Comparison of ENCODE assay signal across 8 mouse cellular contexts in genomic region chr2:116061401-116062021, GRCm38 (mm10). TPM values are rescaled to one million over a fixed set of nuclear protein-coding genes. Genes with fewer than 3 reads are reported as not detected.
DNase-seq lines count a peak whose midpoint lies in the region; ATAC-seq and TF ChIP-seq lines count a peak whose summit lies in the region.

No protein-coding gene starts in this region.

- no peak for TF ChIP-seq CTCF in midbrain, postnatal 0 days (IDR thresholded peaks at IDR 0.05)

- peak overlapping the region; percentile 99 for H3K27ac ChIP-seq in heart, embryonic 10.5 days
- H3K27ac ChIP-seq in midbrain, postnatal 0 days (ENCODE audit: low read depth, low read length), result peak overlapping the region; percentile 84

- peak overlapping the region; percentile 74 for H3K4me2 ChIP-seq in midbrain, postnatal 0 days (ENCODE audit: low read depth, low read length, poor library complexity, severe bottlenecking)

- H3K9ac ChIP-seq in midbrain, postnatal 0 days (replicated peaks; ENCODE audit: low read length, poor library complexity, severe bottlenecking), result peak overlapping the region; percentile 69

- no peaks in the 10 kb centered on the region for H3K27me3 ChIP-seq in heart, embryonic 10.5 days (ENCODE audit: insufficient read depth, poor library complexity, severe bottlenecking)
- 0 out of 2 replicates have a peak, but pooled peaks cover 4% of the 10 kb centered on the region for H3K27me3 ChIP-seq in midbrain, postnatal 0 days (ENCODE audit: insufficient read depth, low read length)

- no peaks in the 10 kb centered on the region for H3K9me3 ChIP-seq in heart, embryonic 10.5 days
- H3K9me3 ChIP-seq in midbrain, postnatal 0 days (ENCODE audit: low read length), result no peaks in the 10 kb centered on the region

- H3K4me1 ChIP-seq in heart, embryonic 10.5 days, result peaks cover 46% of the 10 kb centered on the region
- no peaks in the 10 kb centered on the region for H3K4me1 ChIP-seq in midbrain, postnatal 0 days (ENCODE audit: insufficient read depth, low read length)

- H3K36me3 ChIP-seq in heart, embryonic 10.5 days, result peaks cover 28% of the 10 kb centered on the region; the same call in 1 of the 2 replicates
- H3K36me3 ChIP-seq in midbrain, postnatal 0 days (ENCODE audit: insufficient read depth, low read length), result no peaks in the 10 kb centered on the region

- H3K4me3 ChIP-seq in heart, embryonic 10.5 days, result peak overlapping the region; percentile 93
- peak overlapping the region; percentile 56 for H3K4me3 ChIP-seq in midbrain, postnatal 0 days (ENCODE audit: low read depth, low read length)

- WGBS in heart, embryonic 10.5 days, result under 1% methylated on average over 30 of the region's 30 CpGs
- WGBS in midbrain, postnatal 0 days, result 5% methylated on average over 30 of the region's 30 CpGs

- ATAC-seq in midbrain, postnatal 0 days (ENCODE audit: low FRiP score), result no peak
- no peak for ATAC-seq in CD4-positive, CD25-positive, alpha-beta regulatory T cell, adult 4 months
- ATAC-seq in erythroid progenitor cell, adult 5-6 weeks (replicated peaks; ENCODE audit: low FRiP score, poor library complexity, severe bottlenecking), result no peak

- DNase-seq in urinary bladder, postnatal 14 days (ENCODE audit: low spot score), result peak; percentile 26
- no peak for DNase-seq in urinary bladder, adult 2 months (ENCODE audit: low spot score)
- no peak for DNase-seq in heart, embryonic 10.5 days (ENCODE audit: low spot score)
- DNase-seq in kidney, postnatal 4 days, result peak; percentile 66 to 74
- no peak for DNase-seq in midbrain, postnatal 0 days (ENCODE audit: low spot score)
- no peak for DNase-seq in layer of hippocampus, postnatal 25 days (ENCODE audit: extremely low spot score in 1 of 2, low spot score in 1 of 2)

RNA-seq across cellular contexts. Expression of gene Meis2, which starts 4.1 kb away (rescaled TPM):
- polyA plus RNA-seq in urinary bladder, adult 2 months (2012; rRNA removed), result 40.7 and 60.6 TPM in 2 replicates
- polyA plus RNA-seq in heart, embryonic 10.5 days (2016; fragmentation: Nextera tagmentation; extraction: Ambion mirVana), result 45.2 and 62.7 TPM in 2 replicates
- total RNA-seq in midbrain, postnatal 0 days (2014; rRNA removed), result 121 and 147 TPM in 2 replicates
- 52.1 and 58.3 TPM in 2 replicates for polyA plus RNA-seq in midbrain, postnatal 0 days (2015; fragmentation: Nextera tagmentation; extraction: Ambion mirVana)
- not detected for polyA plus RNA-seq in CD4-positive, CD25-positive, alpha-beta regulatory T cell, adult 4 months (2017; shearing (Covaris generic))
- total RNA-seq in layer of hippocampus, postnatal 25 days (2021), result 10 to 100 TPM; 36.0 to 46.4 TPM
- not detected in 2 replicates for total RNA-seq in erythroid progenitor cell, adult 5-6 weeks (2015; ENCODE audit: low replicate concordance)
- not detected in 2 replicates for total RNA-seq in erythroid progenitor cell, adult 5-6 weeks (2017; ENCODE audit: low replicate concordance)

Comparison
In these comparisons a context has a peak if more than half of its experiments do, and no peak if none do; other contexts are left out.
1. DNase-seq: peak in urinary bladder, postnatal 14 days (single experiment) and kidney, postnatal 4 days (2 of 2); none in urinary bladder, adult 2 months (single experiment), heart, embryonic 10.5 days (single experiment), midbrain, postnatal 0 days (single experiment) and layer of hippocampus, postnatal 25 days (0 of 2).
2. RNA of gene Meis2, which starts 4.1 kb away (polyA plus RNA-seq): 45.2 to 62.7 TPM in heart, embryonic 10.5 days, 52.1 to 58.3 TPM in midbrain, postnatal 0 days and 40.7 to 60.6 TPM in urinary bladder, adult 2 months; not detected in CD4-positive, CD25-positive, alpha-beta regulatory T cell, adult 4 months; every median in the first group is over 10 times any median in the second.